Mouse (Mus musculus) embryonic facial prominence, embryonic 12.5 days (tissue): Measurements from ENCODE around the gene Cfap300. TPM values are rescaled to one million over a fixed set of nuclear protein-coding genes. Genes with fewer than 3 reads are reported as not detected.
A peak's percentile ranks its signal among the peaks of the same experiment; 100 is the strongest.

Source experiments
- ATAC-seq: fragments of 200-750 bp; cut with Nextera tagmentation; 2 replicates; pipeline ENCODE4 v1.8.0; 2017; ENCODE audit not compliant: insufficient number of reproducible peaks, insufficient read depth, low FRiP score, low TSS enrichment
- H3K27ac ChIP-seq: fragments of 300-500 bp; sonication (generic); 2 replicates; pipeline ENCODE4 v1.5.1; 2016; ENCODE audit warnings: mild to moderate bottlenecking
- H3K27me3 ChIP-seq: fragments of 300-500 bp; sonication (generic); 2 replicates; pipeline ENCODE4 v1.6.1; 2016; ENCODE audit warnings: mild to moderate bottlenecking, moderate library complexity
- H3K36me3 ChIP-seq: fragments of 300-500 bp; sonication (generic); 2 replicates; pipeline ENCODE4 v1.6.1; 2016; ENCODE audit warnings: mild to moderate bottlenecking
- H3K4me1 ChIP-seq: fragments of 300-500 bp; sonication (generic); 2 replicates; pipeline ENCODE4 v1.6.1; 2016
- H3K4me2 ChIP-seq: fragments of 300-500 bp; sonication (generic); replicated peaks from 2 replicates; pipeline ENCODE4 v1.6.1; 2016; ENCODE audit warnings: mild to moderate bottlenecking, moderate library complexity
- H3K4me3 ChIP-seq: fragments of 300-500 bp; sonication (generic); 2 replicates; pipeline ENCODE4 v1.5.1; 2016; ENCODE audit warnings: mild to moderate bottlenecking
- H3K9ac ChIP-seq: fragments of 300-500 bp; sonication (generic); 2 replicates; pipeline ENCODE4 v1.6.1; 2016; ENCODE audit warnings: mild to moderate bottlenecking, moderate library complexity
- H3K9me3 ChIP-seq: fragments of 300-500 bp; sonication (generic); 2 replicates; pipeline ENCODE4 v1.6.1; 2016; ENCODE audit warnings: mild to moderate bottlenecking, moderate library complexity
- WGBS: fragments of 180-500 bp; shearing (Covaris S2); methylation state at CpG from one replicate; pipeline ENCODE4 v1.1.7; 2016; 5-methylcytosine and 5-hydroxymethylcytosine counted together
- polyA plus RNA-seq: library from polyadenylated mRNA; unstranded; fragments of >200 nt; fragmentation: Nextera tagmentation; extraction: Ambion mirVana; gene quantifications from 2 replicates; pipeline ENCODE4 v1.2.1, GENCODE M21; 2016

Gene Cfap300
- polyA plus RNA-seq, result 15.5 and 16.8 TPM in 2 replicates

DNA sequence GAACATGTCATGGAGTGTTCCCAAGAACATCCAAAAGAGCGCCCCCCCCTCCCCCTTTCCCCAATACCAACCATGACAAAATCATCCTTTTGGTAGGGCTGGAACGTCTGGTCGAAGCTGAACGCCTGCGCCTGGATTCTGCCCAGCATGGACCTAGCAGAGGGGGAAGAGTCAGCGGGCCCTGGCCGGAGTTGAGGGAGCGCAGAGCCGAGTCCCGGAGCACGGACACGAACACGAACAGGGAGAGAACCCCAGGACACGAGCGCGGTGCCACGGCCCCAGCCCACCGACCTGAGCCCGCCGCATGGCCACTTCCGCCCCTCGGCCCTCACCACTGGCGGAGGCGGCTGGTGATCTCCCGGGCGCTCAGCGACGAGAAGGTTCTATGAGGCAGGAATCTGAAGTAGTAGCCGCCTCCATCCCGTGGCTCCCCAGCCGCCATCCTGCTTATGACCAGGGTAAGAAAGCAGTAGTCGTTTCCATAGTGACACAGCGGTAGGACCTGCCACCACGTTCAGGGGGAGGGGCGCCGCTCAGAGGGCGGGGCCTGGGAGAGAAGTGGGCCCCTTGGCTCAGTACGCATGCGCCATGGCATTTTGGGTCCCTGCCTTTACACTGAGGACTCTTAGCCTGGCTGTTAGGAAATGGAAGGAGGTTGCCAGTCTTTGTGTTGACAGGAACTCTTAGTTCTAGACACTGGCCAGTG is at the start of gene Cfap300:
Gene Cfap300 (minus strand): TSS at position 486 of the 706 bp plus-strand sequence.
- H3K27me3 ChIP-seq, result no peaks in the 10 kb centered on the region
- H3K4me1 ChIP-seq, result peaks cover 4% of the 10 kb centered on the region; the same call in 1 of the 2 replicates
- ATAC-seq, result peak; percentile 98
- H3K9ac ChIP-seq, result peak within 1 kb of the TSS; percentile 69
- WGBS, result under 1% methylated on average over 39 of the region's 39 CpGs
- no peaks in the 10 kb centered on the region for H3K9me3 ChIP-seq
- H3K4me3 ChIP-seq, result peak within 1 kb of the TSS; percentile 76
- no peaks in the 10 kb centered on the region for H3K36me3 ChIP-seq
- H3K4me2 ChIP-seq, result peak within 1 kb of the TSS; percentile 66
- peak within 1 kb of the TSS; percentile 76 for H3K27ac ChIP-seq

DNA sequence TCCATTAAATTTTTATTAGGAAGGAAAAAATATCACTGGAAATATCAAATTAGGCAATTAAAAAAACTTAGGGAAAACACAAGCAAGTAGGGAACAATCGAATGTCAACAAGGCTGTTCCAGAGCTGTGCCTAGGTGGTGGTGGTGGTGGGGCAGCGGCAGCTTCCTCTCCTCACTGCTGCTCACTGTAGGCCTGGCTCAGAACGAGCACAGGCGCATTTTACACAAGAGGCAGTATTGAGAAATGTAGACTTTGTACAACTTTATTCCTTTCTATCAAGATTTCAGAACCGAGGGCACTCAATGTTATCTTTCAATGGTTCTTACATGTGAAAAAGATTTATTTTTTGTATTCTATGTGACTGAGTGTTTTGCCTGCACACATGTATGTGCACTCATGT is 36.3 kb upstream of the Cfap300 start:
- WGBS, result 83% methylated on average over 5 of the region's 5 CpGs
- no peak overlapping the region for H3K9ac ChIP-seq
- H3K4me2 ChIP-seq, result no peak overlapping the region
- 0 out of 2 replicates have a peak, but pooled peaks cover 4% of the 10 kb centered on the region for H3K36me3 ChIP-seq
- no peak for ATAC-seq
- H3K9me3 ChIP-seq, result no peaks in the 10 kb centered on the region
- H3K27ac ChIP-seq, result no peak overlapping the region
- H3K4me1 ChIP-seq, result no peaks in the 10 kb centered on the region
- no peak overlapping the region for H3K4me3 ChIP-seq
- H3K27me3 ChIP-seq, result no peaks in the 10 kb centered on the region

- Histone ChIP-seq H3K27me3 (no peaks in the 10 kb centered on the region), H3K4me3 (no peak overlapping the region), H3K27ac (no peak overlapping the region), H3K36me3 (no peaks in the 10 kb centered on the region), H3K4me2 (no peak overlapping the region), H3K4me1 (no peaks in the 10 kb centered on the region), H3K9ac (no peak overlapping the region), H3K9me3 (no peaks in the 10 kb centered on the region)
- no peak for ATAC-seq
These were observed 31.7 kb upstream of the Cfap300 start for GRCm38 (mm10) chr9:8074345-8074744.

- Histone ChIP-seq H3K36me3 (no peaks in the 10 kb centered on the region), H3K9ac (no peak overlapping the region), H3K27ac (no peak overlapping the region), H3K27me3 (no peaks in the 10 kb centered on the region), H3K4me2 (no peak overlapping the region), H3K4me1 (no peaks in the 10 kb centered on the region), H3K9me3 (no peaks in the 10 kb centered on the region), H3K4me3 (no peak overlapping the region)
- 84% methylated on average over 3 of the region's 3 CpGs for WGBS
- peak; percentile 35; the same call in 1 of the 2 replicates for ATAC-seq
These were observed 30.7 kb upstream of the Cfap300 start for GRCm38 (mm10) chr9:8073203-8073755.

- Histone ChIP-seq H3K9me3 (no peaks in the 10 kb centered on the region), H3K9ac (no peak overlapping the region), H3K4me1 (no peaks in the 10 kb centered on the region), H3K27ac (no peak overlapping the region), H3K4me3 (no peak overlapping the region), H3K4me2 (no peak overlapping the region), H3K36me3 (no peaks in the 10 kb centered on the region), H3K27me3 (no peaks in the 10 kb centered on the region)
- no peak for ATAC-seq
- 30% methylated on average over 3 of the region's 3 CpGs for WGBS
These were observed 17.0 kb upstream of the Cfap300 start for GRCm38 (mm10) chr9:8059636-8060035.

- no peaks in the 10 kb centered on the region for H3K27me3 ChIP-seq
- H3K36me3 ChIP-seq, result no peaks in the 10 kb centered on the region
- no peak overlapping the region for H3K4me3 ChIP-seq
- H3K27ac ChIP-seq, result no peak overlapping the region
- H3K4me1 ChIP-seq, result no peaks in the 10 kb centered on the region
- 33% methylated on average over 1 of the region's 1 CpGs for WGBS
- no peak overlapping the region for H3K9ac ChIP-seq
- no peak for ATAC-seq
- H3K4me2 ChIP-seq, result no peak overlapping the region
- no peaks in the 10 kb centered on the region for H3K9me3 ChIP-seq
These were observed 12.2 kb upstream of the Cfap300 start for GRCm38 (mm10) chr9:8054831-8055230.

DNA sequence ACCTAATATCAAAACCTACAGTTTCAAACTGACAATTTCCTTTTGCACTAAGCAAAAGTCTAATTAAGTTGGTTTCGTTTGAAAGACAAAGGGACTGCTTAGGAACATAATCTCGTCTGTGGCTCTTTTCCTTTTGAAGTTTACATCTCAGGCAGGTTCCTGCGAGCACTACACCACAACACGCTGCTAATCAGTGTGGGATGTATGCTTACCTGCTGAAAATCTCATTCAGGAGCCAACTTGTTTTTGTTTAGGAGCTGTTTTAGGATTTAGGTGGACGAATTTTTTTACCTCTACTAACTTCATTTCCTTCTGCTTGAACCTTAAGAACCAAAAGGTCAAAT is 393 bp upstream of the Cfap300 start:
- Histone ChIP-seq H3K36me3 (no peaks in the 10 kb centered on the region), H3K27ac (peak overlapping the region; percentile 76; the same call in 1 of the 2 replicates), H3K4me1 (peaks cover 4% of the 10 kb centered on the region; the same call in 1 of the 2 replicates), H3K4me2 (peak overlapping the region; percentile 66), H3K27me3 (no peaks in the 10 kb centered on the region), H3K9ac (no peak overlapping the region), H3K4me3 (peak overlapping the region; percentile 76), H3K9me3 (no peaks in the 10 kb centered on the region)
- WGBS, result 20% methylated on average over 5 of the region's 5 CpGs
- ATAC-seq, result peak; percentile 19; the same call in 1 of the 2 replicates

DNA sequence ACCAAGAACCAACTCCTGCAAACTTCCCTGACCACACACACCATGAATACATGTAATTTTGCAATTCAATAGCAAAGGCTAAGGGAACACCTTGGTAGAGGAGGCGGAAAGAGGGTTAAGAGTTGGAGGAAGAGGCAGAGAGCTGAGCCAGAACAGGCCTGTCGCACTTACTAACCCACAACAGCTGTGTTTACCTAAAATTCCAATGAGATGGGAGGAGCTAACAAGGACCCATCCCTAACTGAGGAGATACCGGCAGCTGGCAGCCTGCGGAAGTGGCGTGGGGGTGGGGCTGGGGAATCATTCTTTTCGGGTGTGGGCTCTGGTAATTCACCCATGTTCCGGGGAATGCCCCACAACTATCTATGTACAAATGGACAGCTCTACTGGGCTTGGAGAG is 7.1 kb downstream of the Cfap300 start:
- Histone ChIP-seq H3K36me3 (no peaks in the 10 kb centered on the region), H3K9ac (no peak overlapping the region), H3K4me2 (0 out of 2 replicates have a peak overlapping the region, but pooled peaks have one; percentile 0), H3K27ac (no peak overlapping the region), H3K4me3 (no peak overlapping the region), H3K4me1 (peaks cover 7% of the 10 kb centered on the region; the same call in 1 of the 2 replicates), H3K9me3 (no peaks in the 10 kb centered on the region), H3K27me3 (no peaks in the 10 kb centered on the region)
- 20% methylated on average over 7 of the region's 7 CpGs for WGBS
- 0 out of 2 replicates have a peak, but pooled peaks have one; percentile 24 for ATAC-seq

DNA sequence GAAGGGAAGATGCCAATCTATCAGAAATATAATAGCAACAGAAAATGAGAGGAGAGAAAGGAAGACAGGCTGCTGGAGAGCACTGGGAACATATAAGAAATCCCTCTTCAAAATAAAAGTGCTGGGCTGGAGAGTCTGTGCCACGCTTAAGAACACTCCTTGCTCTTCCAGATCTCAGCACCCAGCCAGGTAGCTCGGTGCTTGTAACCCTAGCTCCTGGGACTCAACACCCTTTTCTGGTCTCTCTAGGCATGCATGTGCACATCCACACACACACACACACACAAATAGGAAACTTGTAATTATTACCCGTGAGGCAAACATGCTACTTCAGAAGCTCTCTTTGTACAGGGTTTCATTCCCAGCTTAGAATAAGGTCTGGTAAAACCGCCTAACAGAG is 7.5 kb downstream of the Cfap300 start:
- Histone ChIP-seq H3K27me3 (no peaks in the 10 kb centered on the region), H3K4me1 (peaks cover 7% of the 10 kb centered on the region; the same call in 1 of the 2 replicates), H3K36me3 (no peaks in the 10 kb centered on the region), H3K4me3 (no peak overlapping the region), H3K4me2 (no peak overlapping the region), H3K27ac (no peak overlapping the region), H3K9ac (no peak overlapping the region), H3K9me3 (no peaks in the 10 kb centered on the region)
- 39% methylated on average over 4 of the region's 4 CpGs for WGBS
- no peak for ATAC-seq

DNA sequence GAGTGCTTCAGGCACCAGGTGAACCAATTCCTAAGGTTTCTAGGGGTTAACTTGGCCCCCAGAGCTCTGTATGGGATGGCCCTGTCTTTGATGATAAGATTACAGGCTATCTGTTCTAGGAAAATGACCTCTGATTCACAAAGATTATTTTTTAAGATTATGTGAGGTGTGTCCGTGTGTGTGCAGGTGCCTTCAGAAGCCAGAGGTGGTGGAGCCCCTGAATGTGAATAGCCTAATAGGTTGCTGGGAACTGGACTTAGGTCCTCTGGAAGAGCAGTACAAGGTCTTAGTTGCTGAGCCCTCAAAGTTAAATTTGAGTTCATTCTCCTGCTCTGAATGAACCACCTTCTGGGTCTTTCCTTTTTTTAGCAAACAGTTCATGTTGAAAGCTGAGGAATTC is 8.5 kb downstream of the Cfap300 start:
- no peaks in the 10 kb centered on the region for H3K27me3 ChIP-seq
- no peak for ATAC-seq
- peaks cover 7% of the 10 kb centered on the region; the same call in 1 of the 2 replicates for H3K4me1 ChIP-seq
- no peak overlapping the region for H3K27ac ChIP-seq
- no peak overlapping the region for H3K9ac ChIP-seq
- WGBS, result 81% methylated on average over 1 of the region's 1 CpGs
- no peaks in the 10 kb centered on the region for H3K9me3 ChIP-seq
- H3K4me2 ChIP-seq, result no peak overlapping the region
- no peak overlapping the region for H3K4me3 ChIP-seq
- no peaks in the 10 kb centered on the region for H3K36me3 ChIP-seq

DNA sequence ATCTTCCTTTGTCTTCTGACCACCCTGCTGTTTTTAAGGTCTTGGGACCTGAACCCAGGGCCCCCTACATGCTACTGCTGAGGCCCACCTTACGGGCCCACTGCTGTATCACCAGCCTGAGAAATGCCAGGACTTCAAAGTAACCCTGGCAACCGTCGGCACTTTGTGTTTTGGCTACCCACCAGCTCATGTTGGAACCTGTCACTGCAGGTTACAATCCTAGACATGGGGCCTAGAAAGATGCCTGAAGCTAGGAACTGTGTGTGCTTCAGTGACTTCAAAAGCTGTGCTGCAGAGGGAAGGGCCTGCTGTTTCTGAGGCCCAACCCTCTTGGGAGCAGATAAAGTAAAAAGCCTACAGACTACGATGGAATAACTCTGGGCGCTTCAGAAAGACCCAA is 9.8 kb downstream of the Cfap300 start:
- H3K4me3 ChIP-seq, result no peak overlapping the region
- no peaks in the 10 kb centered on the region for H3K36me3 ChIP-seq
- H3K27me3 ChIP-seq, result no peaks in the 10 kb centered on the region
- no peaks in the 10 kb centered on the region for H3K9me3 ChIP-seq
- peaks cover 7% of the 10 kb centered on the region; the same call in 1 of the 2 replicates for H3K4me1 ChIP-seq
- no peak overlapping the region for H3K4me2 ChIP-seq
- no peak overlapping the region for H3K27ac ChIP-seq
- ATAC-seq, result no peak
- no peak overlapping the region for H3K9ac ChIP-seq
- 77% methylated on average over 5 of the region's 5 CpGs for WGBS

DNA sequence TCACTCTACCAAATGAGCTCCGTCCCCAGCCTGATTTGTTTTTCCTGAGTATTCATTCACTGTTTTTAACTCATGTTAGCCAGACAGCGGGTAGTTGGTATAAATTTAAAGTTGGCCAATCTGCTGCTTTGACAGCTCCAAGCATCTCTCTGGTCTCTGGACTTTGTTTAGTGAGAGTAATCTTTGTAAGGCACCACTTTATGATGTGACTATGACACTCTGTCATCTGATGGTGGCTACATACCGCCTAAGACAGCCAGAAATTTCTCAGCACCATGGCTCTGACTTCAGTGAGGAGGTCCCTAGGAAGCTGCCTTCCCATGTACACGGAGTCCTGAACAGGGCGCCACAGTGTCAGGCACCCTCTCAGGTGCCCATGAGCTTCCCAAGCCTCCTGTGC is 24.0 kb downstream of the Cfap300 start:
- Histone ChIP-seq H3K36me3 (no peaks in the 10 kb centered on the region), H3K9ac (no peak overlapping the region), H3K4me1 (no peaks in the 10 kb centered on the region), H3K4me3 (no peak overlapping the region), H3K27ac (no peak overlapping the region), H3K27me3 (no peaks in the 10 kb centered on the region), H3K9me3 (no peaks in the 10 kb centered on the region), H3K4me2 (no peak overlapping the region)
- no peak for ATAC-seq
- WGBS, result 83% methylated on average over 5 of the region's 5 CpGs
